Mouse (Mus musculus) kidney, postnatal 0 days (tissue): Measurements from ENCODE around the gene Mipol1. TPM values are rescaled to one million over a fixed set of nuclear protein-coding genes. Genes with fewer than 3 reads are reported as not detected.

Experiments used
- ATAC-seq: fragments of 200-750 bp; cut with Nextera tagmentation; replicated peaks from 2 replicates; pipeline ENCODE4 v1.8.0; 2017; ENCODE audit warnings: low read depth, moderate number of reproducible peaks, moderate TSS enrichment, moderate library complexity; ENCODE audit not compliant: low FRiP score
- DNase-seq: peaks from one replicate; pipeline ENCODE4 v3.0.0-alpha.2; 2016; ENCODE audit warnings: low spot score
- H3K27ac ChIP-seq: fragments of 300-500 bp; sonication (generic); 2 replicates; pipeline ENCODE4 v1.5.1; 2014; ENCODE audit warnings: mild to moderate bottlenecking
- H3K27me3 ChIP-seq: fragments of 300-500 bp; sonication (generic); 2 replicates; pipeline ENCODE4 v1.6.1; 2014; ENCODE audit warnings: low read length, mixed read lengths; ENCODE audit not compliant: insufficient read depth
- H3K36me3 ChIP-seq: fragments of 300-500 bp; sonication (generic); 2 replicates; pipeline ENCODE4 v1.6.1; 2014; ENCODE audit warnings: low read length, mixed read lengths; ENCODE audit not compliant: insufficient read depth
- H3K4me1 ChIP-seq: fragments of 300-500 bp; sonication (generic); replicated peaks from 2 replicates; pipeline ENCODE4 v1.6.1; 2014; ENCODE audit warnings: antibody characterized with exemption, low read length, mixed read lengths; ENCODE audit not compliant: insufficient read depth
- H3K4me2 ChIP-seq: fragments of 300-500 bp; sonication (generic); 2 replicates; pipeline ENCODE4 v1.6.1; 2014; ENCODE audit warnings: mild to moderate bottlenecking, low read length, moderate library complexity, mixed read lengths
- H3K4me3 ChIP-seq: fragments of 300-500 bp; sonication (generic); replicated peaks from 2 replicates; pipeline ENCODE4 v1.5.1; 2014; ENCODE audit warnings: low read depth, low read length
- H3K9ac ChIP-seq: fragments of 300-500 bp; sonication (generic); 2 replicates; pipeline ENCODE4 v1.6.1; 2014; ENCODE audit warnings: low read depth, low read length
- H3K9me3 ChIP-seq: fragments of 300-500 bp; sonication (generic); replicated peaks from 2 replicates; pipeline ENCODE4 v1.6.1; 2016; ENCODE audit warnings: low read length, inconsistent platforms, mixed read lengths
- CTCF ChIP-seq: IDR thresholded peaks from 2 replicates; pipeline ENCODE4 v1.5.1; 2016; ENCODE audit warnings: antibody characterized with exemption, low read depth, mild to moderate bottlenecking, moderate library complexity
- WGBS: fragments of 180-500 bp; shearing (Covaris S2); extraction: QIAGEN DNeasy Blood & Tissue Kit; methylation state at CpG from one replicate; pipeline ENCODE4 v1.1.7; 2014; 5-methylcytosine and 5-hydroxymethylcytosine counted together
- polyA plus RNA-seq: library from polyadenylated mRNA; unstranded; fragments of >200 nt; fragmentation: Nextera tagmentation; extraction: Ambion mirVana; gene quantifications from 2 replicates; pipeline ENCODE4 v1.2.1, GENCODE M21; 2015

Gene Mipol1
- polyA plus RNA-seq, 1 experiment from 2014 or later: 13.1 TPM

DNA sequence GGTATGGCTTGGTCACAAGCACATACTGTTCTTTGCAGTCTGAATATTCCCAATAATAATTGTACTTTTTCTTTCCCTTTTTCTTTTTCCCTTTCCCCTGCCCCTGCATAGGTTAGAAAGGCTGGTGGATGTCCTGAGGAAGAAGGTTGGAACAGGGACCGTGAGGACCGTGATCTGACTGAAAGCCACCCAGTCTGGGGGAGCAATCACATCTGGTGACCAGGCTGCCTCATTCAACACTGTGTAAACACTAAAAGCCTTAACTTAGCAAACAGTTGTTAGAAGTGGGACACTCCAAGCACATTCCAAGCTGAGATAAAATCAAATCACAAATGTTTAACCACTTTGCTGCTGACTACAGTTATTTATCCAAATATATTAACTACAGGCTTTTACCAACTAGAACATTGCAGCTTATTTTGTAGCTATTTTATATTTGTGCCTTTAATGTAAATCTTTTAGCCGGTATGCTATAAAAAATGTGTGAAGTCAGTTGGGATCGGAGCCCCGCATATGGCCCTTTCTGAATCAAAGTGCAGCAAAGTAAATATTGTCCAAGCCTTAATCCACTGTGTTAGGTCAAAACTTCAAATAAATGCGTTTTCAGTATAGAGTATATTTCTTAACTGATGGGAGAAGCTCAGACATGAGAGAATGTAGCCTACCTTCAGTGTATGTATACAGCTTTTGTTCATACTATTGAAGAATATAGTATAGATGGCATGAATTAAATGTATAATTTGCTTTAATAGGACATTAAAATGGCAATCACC lies 266.3 kb downstream of the Mipol1 start:
- no peak overlapping the region for H3K4me2 ChIP-seq
- WGBS: 42% methylated on average over 6 of the region's 6 CpGs
- H3K27ac ChIP-seq: no peak overlapping the region
- ATAC-seq (no peak), DNase-seq (peak; percentile 42)
- no peaks in the 10 kb centered on the region for H3K9me3 ChIP-seq
- H3K4me1 ChIP-seq: no peaks in the 10 kb centered on the region
- H3K36me3 ChIP-seq: no peaks in the 10 kb centered on the region
- TF ChIP-seq CTCF: no peak
- H3K27me3 ChIP-seq: no peaks in the 10 kb centered on the region
- H3K4me3 ChIP-seq: no peak overlapping the region
- no peak overlapping the region for H3K9ac ChIP-seq

DNA sequence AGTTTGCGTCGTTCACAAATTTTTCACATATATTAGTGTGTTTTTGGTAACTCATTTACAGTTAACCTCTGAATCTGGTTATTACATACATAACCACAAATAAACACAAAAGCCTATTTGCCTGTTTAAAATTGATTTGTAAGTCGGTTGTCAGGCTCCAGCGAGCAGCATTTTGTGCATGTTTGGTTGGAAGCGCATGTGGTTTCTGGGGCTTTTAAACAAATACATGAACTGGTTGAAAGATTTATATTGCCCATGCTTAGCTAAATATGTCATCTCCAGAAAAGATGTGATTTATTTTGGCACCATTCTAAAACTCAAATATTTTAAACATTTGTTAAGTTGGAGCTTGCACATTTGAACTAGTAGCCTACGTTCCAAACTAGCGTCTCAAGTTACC lies 270.0 kb downstream of the Mipol1 start:
- ATAC-seq (no peak), DNase-seq (peak; percentile 61)
- H3K27ac ChIP-seq: no peak overlapping the region
- H3K27me3 ChIP-seq: no peaks in the 10 kb centered on the region
- no peak overlapping the region for H3K4me2 ChIP-seq
- WGBS: 46% methylated on average over 7 of the region's 7 CpGs
- no peak for TF ChIP-seq CTCF
- no peak overlapping the region for H3K4me3 ChIP-seq
- H3K36me3 ChIP-seq: no peaks in the 10 kb centered on the region
- H3K4me1 ChIP-seq: no peaks in the 10 kb centered on the region
- H3K9ac ChIP-seq: no peak overlapping the region
- no peaks in the 10 kb centered on the region for H3K9me3 ChIP-seq

DNA sequence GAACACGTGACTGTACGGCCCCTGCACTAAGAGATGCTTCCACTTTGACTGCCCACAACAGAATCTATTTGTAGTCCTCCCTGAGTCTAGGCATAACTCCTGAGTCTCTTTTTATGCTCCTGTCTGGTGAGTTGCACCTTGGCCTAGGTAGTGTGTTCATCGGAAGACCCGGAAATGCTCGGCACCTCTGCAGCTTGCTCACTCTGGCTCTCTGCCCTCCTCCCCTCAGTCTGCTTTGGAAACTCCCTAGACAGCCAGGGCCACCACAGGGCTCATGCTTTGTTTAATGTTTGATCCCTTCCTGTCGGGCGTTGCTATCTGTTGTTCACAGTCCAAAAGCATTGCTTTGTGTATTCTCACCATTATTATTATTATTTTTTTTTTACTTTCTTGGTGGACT lies 275.1 kb downstream of the Mipol1 start:
- ATAC-seq (no peak), DNase-seq (no peak)
- no peak overlapping the region for H3K27ac ChIP-seq
- TF ChIP-seq CTCF: no peak
- H3K4me1 ChIP-seq: no peaks in the 10 kb centered on the region
- no peak overlapping the region for H3K4me2 ChIP-seq
- H3K36me3 ChIP-seq: no peaks in the 10 kb centered on the region
- no peaks in the 10 kb centered on the region for H3K27me3 ChIP-seq
- no peak overlapping the region for H3K4me3 ChIP-seq
- no peak overlapping the region for H3K9ac ChIP-seq
- H3K9me3 ChIP-seq: no peaks in the 10 kb centered on the region
- WGBS: 64% methylated on average over 7 of the region's 7 CpGs

DNA sequence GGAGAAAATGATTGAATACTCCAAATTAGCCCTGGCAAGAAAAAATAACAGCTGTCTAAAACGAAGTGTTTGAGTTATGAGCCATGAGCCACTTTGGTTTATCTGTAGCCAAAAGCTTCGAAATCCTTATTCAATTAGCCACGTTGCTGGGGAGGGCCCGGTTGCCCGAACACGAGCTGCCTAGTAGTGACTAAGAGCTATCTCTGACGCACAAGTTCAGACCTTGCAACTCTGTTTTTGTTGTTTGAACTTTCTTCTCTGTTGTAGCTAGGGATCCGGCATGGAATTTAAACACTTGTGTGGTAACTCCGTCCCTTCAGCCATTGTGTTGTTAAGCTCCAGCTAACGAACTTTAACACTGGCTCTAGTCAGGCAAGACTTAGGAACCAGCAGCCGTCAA lies 278.7 kb downstream of the Mipol1 start:
- ATAC-seq (no peak), DNase-seq (peak; percentile 24)
- Histone ChIP-seq H3K36me3 (no peaks in the 10 kb centered on the region), H3K27me3 (no peaks in the 10 kb centered on the region), H3K9ac (no peak overlapping the region), H3K27ac (no peak overlapping the region), H3K9me3 (no peaks in the 10 kb centered on the region), H3K4me2 (no peak overlapping the region), H3K4me3 (no peak overlapping the region), H3K4me1 (no peaks in the 10 kb centered on the region)
- no peak for TF ChIP-seq CTCF
- WGBS: 40% methylated on average over 11 of the region's 11 CpGs

- H3K36me3 ChIP-seq: no peaks in the 10 kb centered on the region
- no peaks in the 10 kb centered on the region for H3K27me3 ChIP-seq
- no peak overlapping the region for H3K27ac ChIP-seq
- H3K9ac ChIP-seq: no peak overlapping the region
- DNase-seq (peak; percentile 33), ATAC-seq (no peak)
- H3K4me3 ChIP-seq: no peak overlapping the region
- H3K4me1 ChIP-seq: no peaks in the 10 kb centered on the region
- no peaks in the 10 kb centered on the region for H3K9me3 ChIP-seq
- no peak overlapping the region for H3K4me2 ChIP-seq
- TF ChIP-seq CTCF: no peak
- WGBS: 52% methylated on average over 4 of the region's 4 CpGs
These were observed 279.5 kb downstream of the Mipol1 start for GRCm38 (mm10) chr12:57509726-57510125.

- Histone ChIP-seq H3K27ac (no peak overlapping the region), H3K36me3 (no peaks in the 10 kb centered on the region), H3K9me3 (no peaks in the 10 kb centered on the region), H3K4me1 (no peaks in the 10 kb centered on the region), H3K4me2 (no peak overlapping the region), H3K27me3 (no peaks in the 10 kb centered on the region), H3K9ac (no peak overlapping the region), H3K4me3 (no peak overlapping the region)
- WGBS: 81% methylated on average over 4 of the region's 4 CpGs
- no peak for DNase-seq
- TF ChIP-seq CTCF: no peak
- ATAC-seq: no peak
These were observed 280.9 kb downstream of the Mipol1 start for GRCm38 (mm10) chr12:57511127-57511526.

DNA sequence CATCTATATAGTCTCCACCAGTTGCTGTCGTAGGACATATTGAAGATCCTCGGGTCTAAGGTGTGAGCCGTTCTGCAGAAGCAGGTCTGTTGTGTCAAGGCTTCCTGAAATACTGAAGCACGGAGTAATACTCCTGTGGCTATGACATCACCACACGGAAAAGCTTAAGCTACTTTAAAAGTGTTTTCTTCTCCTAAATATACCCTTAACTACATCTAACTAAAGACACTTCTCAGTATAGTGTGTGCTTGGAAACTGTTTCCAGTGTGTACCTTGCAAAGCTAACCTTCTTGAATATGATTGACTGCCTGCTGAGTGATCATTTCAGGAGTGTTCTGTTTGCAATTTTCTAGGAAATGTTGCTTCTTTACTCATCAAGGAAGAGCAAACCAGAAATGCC lies 281.3 kb downstream of the Mipol1 start:
- no peak for ATAC-seq

More for the DNA sequence above, 281.3 kb downstream of the Mipol1 start:
- H3K9ac ChIP-seq: no peak overlapping the region
- no peak overlapping the region for H3K27ac ChIP-seq
- H3K27me3 ChIP-seq: no peaks in the 10 kb centered on the region
- no peak overlapping the region for H3K4me2 ChIP-seq
- WGBS: 89% methylated on average over 5 of the region's 5 CpGs
- H3K4me1 ChIP-seq: no peaks in the 10 kb centered on the region
- no peak for TF ChIP-seq CTCF
- H3K36me3 ChIP-seq: no peaks in the 10 kb centered on the region
- H3K4me3 ChIP-seq: no peak overlapping the region
- DNase-seq: no peak
- no peaks in the 10 kb centered on the region for H3K9me3 ChIP-seq
